Mouse (Mus musculus) adrenal gland, postnatal 10 days (tissue): ENCODE measurements around the gene Vav2. TPM values are rescaled to one million over a fixed set of nuclear protein-coding genes. Genes with fewer than 3 reads are reported as not detected.
A peak's percentile ranks its signal among the peaks of the same experiment; 100 is the strongest.

Experiments used
- DNase-seq: peaks from one replicate; pipeline ENCODE4 v3.0.0; 2021; ENCODE audit warnings: mixed read lengths
- total RNA-seq, 2 experiments: library from RNA; stranded (reverse); gene quantifications; 2 replicates each; pipeline ENCODE4 v1.2.3; 2021

Vav2 gene
- total RNA-seq, 2 experiments from 2014 or later, result 21.5 to 29.6 TPM

GRCm38 (mm10) chr2:27408194-27408593 is 18.6 kb downstream of the Vav2 start:
- DNase-seq, result no peak

- no peak for DNase-seq
Measured at GRCm38 (mm10) chr2:27406928-27407327, 19.9 kb downstream of the Vav2 start.

- DNase-seq, result no peak
Measured at GRCm38 (mm10) chr2:27405094-27405884, 21.5 kb downstream of the Vav2 start.

- no peak for DNase-seq
Measured at GRCm38 (mm10) chr2:27404375-27405093, 22.3 kb downstream of the Vav2 start.

GRCm38 (mm10) chr2:27401544-27401943 is 25.3 kb downstream of the Vav2 start:
- DNase-seq, result no peak

GRCm38 (mm10) chr2:27400083-27400482 is 26.8 kb downstream of the Vav2 start:
- DNase-seq, result no peak

GRCm38 (mm10) chr2:27396656-27397440 is 30.0 kb downstream of the Vav2 start:
- no peak for DNase-seq

- DNase-seq, result no peak
Measured at GRCm38 (mm10) chr2:27394158-27394832, 32.5 kb downstream of the Vav2 start.

- DNase-seq, result no peak
Measured at GRCm38 (mm10) chr2:27392278-27392677, 34.6 kb downstream of the Vav2 start.

GRCm38 (mm10) chr2:27390775-27391174 is 36.1 kb downstream of the Vav2 start:
- DNase-seq, result peak; percentile 52

- no peak for DNase-seq
Measured at GRCm38 (mm10) chr2:27390325-27390724, 36.5 kb downstream of the Vav2 start.

GRCm38 (mm10) chr2:27389272-27390162 is 37.3 kb downstream of the Vav2 start:
- no peak for DNase-seq

GRCm38 (mm10) chr2:27387209-27387608 is 39.6 kb downstream of the Vav2 start:
- no peak for DNase-seq

- peak; percentile 60 for DNase-seq
Measured at GRCm38 (mm10) chr2:27381698-27382097, 45.1 kb downstream of the Vav2 start.

- no peak for DNase-seq
Measured at GRCm38 (mm10) chr2:27381254-27381653, 45.6 kb downstream of the Vav2 start.

GRCm38 (mm10) chr2:27377876-27378275 is 49.0 kb downstream of the Vav2 start:
- no peak for DNase-seq

GRCm38 (mm10) chr2:27377164-27377563 is 49.7 kb downstream of the Vav2 start:
- no peak for DNase-seq

GRCm38 (mm10) chr2:27375141-27375540 is 51.7 kb downstream of the Vav2 start:
- no peak for DNase-seq

GRCm38 (mm10) chr2:27373349-27373748 is 53.5 kb downstream of the Vav2 start:
- DNase-seq, result peak; percentile 72

GRCm38 (mm10) chr2:27371450-27371849 is 55.4 kb downstream of the Vav2 start:
- no peak for DNase-seq

GRCm38 (mm10) chr2:27368980-27369379 is 57.9 kb downstream of the Vav2 start:
- no peak for DNase-seq
